Mouse (Mus musculus) embryo, embryonic 10.5 days (tissue): ENCODE data around the gene Fn3k.

Experiments used
- DNase-seq: peaks from one replicate; pipeline ENCODE4 v3.0.0-alpha.2; 2015; ENCODE audit warnings: low spot score

The Fn3k gene

DNA sequence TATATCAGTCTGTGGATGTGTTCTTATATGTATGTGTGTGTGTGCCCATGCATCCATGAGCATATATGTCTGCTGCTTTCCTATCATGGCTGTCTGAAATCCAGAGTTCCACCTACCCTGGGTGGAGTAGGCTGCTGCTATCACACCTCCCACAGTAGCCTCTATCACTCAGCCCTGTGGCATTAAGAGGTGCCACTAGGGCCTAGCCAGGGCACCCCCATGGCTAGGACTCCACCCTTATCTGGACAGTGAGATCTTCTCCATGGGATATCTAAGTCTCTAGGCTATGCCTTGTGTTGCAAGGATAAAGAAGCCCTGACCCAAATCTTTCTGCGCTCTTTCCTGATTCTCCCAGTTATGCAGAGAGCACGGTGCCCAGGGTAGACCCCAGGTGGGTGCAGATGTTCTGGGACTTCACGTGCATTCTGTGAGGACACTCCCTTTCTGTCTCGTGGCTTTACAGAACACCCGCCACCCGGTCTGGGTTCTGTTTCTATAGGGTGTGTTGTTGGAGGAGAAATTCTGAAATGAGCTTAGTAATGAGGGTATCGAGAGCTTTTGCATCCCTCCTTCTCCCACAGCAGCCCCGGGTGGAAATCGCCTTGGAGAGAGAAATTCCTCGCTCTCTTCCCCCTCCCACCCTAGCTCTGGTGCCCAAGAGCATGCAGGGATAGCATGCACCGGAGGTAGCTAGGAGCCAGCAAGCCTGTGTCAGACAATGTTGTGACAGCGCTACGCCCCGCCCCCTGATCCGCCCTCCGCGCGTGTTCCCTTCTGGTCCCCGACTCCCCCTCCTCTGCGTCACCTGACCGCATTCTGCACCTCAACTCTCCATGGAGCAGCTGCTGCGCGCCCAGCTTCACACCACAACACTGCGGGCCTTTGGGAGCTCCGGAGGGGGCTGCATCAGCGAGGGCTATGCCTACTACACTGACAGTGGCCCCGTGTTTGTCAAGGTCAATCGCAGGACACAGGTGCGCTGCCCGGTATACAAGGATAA lies at the start of gene Fn3k:
Gene Fn3k, plus strand, starts transcription at position 758 of the 1,000 bp plus-strand sequence.
- peak; percentile 80 for DNase-seq

DNA sequence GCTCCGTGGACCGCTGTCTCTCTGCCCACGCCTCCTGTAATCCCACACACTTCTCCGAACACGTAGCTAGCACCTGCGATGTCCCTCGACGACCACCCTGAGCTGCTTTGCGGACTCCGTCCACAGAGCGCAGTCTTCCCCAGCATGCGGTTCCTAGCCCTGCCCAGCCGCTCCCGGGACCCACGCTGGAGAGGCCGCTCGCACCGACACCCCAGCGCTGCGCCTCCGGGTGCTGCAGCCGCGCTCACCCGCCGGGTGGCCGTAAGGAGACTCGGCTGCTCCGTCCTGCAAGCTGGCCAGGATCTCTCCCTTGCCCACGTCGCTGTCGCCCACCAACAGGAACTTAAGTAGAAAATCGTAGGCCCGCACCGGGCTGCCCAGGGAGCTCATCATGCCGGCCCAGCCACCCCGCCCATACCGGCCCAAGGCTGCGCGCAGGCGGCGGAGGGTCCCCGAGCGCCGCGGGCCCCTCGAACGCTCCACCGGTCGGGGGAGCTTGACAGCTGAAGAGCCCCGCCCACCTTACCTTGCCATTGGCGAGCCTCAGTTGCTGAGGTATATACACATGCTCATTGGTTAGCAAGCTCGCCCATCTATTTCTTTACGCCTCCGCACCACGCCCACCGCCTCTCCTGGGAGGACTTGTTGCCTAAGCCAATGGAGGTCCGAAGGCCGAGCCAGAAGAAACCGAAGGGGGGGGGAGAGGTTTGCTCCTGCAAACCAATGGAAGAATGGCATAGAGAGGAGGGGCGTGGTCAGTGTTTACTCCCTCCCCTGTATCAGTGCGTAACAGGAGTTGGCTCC lies 46.8 kb upstream of the Fn3k start, which contains the start of gene Rab40b:
Gene Rab40b, minus strand, starts transcription at position 502 of the 804 bp plus-strand sequence.
- DNase-seq: peak; percentile 100

DNA sequence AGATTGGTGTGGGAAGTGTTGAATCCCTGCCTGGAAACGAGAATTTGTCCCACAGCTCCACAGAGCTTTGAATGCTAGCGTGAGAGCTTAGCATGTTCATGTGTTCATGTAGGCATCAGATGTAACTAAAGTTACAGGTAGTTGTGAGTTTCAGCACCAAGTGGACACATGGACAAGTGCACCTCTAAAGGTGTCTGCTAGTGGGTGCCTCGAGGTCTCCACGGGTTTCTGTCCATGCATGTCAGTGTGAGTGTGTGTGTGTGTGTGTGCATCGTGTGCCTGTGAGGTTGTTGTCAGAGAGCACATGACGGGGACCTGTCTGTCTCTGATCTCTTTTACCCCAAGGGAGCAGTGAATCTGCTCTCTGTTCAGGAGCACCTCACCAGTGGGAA lies 46.2 kb upstream of the Fn3k start:
- no peak for DNase-seq

DNA sequence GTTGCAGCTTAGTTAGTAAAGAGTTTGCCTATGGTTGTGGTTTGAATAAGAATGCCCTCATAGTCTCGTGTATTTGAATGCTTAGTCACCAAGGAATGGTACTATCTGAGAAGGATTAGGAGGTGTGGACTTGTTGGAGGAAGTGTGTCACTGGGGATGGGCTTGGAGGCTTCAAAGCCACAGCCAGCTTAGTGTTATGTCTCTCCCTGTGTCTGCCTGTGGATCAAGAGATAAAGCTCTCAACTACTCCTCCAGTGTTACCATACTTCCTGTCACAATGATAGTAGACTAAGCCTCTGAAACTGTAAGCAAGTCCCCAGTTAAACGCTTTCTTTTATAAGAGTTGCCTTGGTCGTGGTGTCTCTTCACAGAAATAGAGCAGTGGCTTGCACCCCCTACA lies 43.9 kb upstream of the Fn3k start:
- no peak for DNase-seq

DNA sequence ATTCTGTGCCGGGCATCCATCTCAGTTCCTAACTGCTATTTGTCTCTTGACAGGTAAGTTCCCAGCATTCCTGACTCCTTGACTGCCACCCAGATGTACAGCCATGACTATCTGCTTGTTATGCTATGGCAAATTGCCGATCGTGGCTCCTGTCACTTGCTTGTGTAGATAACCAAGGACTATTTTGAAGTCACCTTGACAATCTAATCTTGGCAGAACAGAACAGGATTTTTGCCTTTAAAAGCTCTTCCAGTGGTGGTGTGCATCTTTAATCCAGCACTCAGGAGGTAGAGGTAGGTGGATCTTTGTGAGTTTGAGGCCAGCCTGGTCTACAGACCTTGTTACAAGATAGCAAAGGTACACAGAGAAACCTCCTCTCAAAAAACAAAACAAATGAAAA lies 42.3 kb upstream of the Fn3k start:
- DNase-seq: no peak

DNA sequence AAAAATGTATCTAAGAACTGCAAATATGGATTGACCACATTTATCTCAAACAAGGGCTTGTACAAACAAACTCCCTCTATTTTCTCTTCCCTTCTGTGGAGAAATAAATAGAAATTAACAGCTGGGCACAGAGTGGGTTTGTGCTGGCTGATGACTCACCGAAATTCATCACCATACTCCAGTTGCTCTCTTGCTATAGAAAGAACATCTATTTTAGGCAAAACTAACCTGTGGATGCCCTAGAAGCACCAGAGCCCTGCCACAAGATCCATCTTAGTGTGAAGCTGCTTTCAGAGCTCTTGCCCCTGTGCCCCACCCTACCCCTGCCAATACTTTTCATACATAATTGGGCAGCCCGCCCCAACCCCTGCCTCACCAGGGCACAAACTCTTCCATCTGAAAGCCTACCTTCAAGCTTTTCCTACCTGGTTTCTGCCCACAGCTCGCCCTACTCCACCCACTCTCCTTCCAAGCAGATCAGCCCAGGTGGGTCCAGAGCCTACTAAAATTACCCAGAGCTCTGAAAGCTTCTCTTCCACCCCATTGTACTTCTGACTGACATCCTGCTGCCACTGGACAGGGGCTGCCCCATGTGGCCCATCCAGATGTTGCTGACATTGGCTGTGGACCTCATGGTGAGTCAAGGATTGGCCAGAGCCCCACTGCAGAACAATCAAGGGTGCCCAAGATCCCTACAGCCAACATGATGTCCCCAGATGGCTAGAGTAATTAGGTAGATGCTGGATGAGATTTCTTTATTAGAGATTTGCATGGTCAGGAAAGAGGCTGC lies 27.2 kb upstream of the Fn3k start:
- DNase-seq: no peak

DNA sequence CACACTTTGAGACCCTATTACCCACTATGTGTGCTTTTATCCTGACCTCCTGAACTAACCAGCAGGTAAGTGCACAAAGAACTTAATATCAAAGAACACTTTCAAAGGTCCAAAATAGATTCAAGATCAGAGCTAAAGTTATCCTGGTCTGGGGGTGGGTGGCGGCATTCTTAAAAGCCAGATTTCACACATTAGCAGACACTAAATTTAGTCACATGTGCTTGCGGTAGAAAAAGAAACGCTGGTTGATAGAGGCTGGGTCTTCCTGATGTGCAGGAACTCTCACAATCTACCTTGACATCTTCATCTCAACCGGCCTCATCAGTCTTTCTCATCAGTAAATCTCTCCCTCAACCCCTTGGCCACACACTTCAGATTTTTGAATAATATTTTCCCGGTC lies 20.0 kb upstream of the Fn3k start:
- no peak for DNase-seq

DNA sequence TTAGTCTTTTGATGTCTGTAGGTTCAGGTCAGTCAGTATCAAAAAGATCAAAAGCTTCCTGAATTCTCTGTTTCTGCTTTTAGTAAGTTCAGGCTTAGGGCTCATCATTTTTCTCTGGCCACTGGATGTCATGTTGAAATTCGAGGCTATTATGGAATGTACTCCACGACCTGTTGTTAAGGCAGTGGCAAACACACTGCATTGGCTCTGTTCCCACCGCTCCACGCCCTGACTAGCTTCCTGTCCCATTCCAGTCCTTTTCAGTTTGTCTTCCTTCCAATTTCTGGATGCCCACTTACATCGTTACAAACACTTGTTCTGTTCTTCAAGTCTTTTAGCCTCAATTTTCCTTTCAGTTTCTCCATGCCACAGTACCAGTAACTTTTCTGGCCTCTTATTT lies 19.4 kb upstream of the Fn3k start:
- no peak for DNase-seq

DNA sequence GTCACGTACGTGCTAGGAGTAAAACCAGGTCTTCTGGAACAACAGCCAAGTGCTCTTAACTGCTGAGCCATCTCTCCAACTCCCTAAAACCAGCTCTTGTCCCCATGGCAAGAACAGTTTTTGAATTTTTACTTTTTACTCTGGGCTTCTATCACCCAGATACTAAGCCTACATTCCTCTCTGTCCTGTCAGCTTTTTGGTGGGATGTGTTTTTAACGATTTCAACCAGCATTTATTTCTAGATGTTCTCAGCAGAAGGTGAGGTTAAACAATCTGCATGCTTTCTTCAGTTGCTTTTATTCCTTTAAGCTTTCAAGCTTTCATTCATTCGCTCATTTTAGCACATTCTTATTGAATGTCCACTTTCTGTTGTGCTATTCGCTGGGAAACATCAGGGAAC lies 16.7 kb upstream of the Fn3k start:
- DNase-seq: no peak

DNA sequence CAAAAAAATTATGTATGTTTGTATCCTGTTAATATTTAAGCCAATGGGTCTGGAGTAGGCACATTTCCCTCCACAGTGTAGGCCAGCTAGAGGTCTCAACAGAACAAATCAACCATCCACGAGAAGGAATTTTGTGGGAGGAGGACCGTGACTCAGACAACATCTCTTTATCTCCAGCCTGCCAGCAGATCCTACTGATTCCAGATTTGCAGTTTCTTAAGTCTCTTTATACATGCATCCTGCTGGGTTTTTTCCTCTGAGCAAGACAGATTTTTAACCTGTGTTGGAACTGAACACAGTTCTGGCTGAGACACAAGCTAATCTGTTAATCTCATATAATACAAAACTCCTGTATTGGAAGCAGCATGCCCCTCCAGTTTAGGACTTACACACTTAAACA lies 15.8 kb upstream of the Fn3k start:
- DNase-seq: no peak

DNA sequence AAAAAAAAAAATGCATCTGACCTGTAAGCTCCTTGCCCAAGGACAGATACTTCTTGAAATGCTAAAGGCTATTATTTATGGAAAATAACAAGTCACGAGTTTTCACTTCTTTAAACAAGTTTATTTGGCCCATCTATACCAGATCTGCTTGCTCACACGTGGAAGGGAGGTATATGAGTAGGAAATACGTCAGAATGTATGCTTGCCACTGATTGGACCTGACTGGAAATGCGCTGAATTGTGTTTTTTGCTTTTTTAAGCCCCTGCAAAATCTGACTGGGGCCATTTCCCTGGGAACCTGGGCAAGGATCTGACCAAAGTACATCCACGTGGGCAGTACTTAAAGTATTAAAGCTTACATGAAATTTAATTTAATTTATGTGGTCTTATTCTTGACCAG lies 14.3 kb upstream of the Fn3k start:
- peak; percentile 5 for DNase-seq

DNA sequence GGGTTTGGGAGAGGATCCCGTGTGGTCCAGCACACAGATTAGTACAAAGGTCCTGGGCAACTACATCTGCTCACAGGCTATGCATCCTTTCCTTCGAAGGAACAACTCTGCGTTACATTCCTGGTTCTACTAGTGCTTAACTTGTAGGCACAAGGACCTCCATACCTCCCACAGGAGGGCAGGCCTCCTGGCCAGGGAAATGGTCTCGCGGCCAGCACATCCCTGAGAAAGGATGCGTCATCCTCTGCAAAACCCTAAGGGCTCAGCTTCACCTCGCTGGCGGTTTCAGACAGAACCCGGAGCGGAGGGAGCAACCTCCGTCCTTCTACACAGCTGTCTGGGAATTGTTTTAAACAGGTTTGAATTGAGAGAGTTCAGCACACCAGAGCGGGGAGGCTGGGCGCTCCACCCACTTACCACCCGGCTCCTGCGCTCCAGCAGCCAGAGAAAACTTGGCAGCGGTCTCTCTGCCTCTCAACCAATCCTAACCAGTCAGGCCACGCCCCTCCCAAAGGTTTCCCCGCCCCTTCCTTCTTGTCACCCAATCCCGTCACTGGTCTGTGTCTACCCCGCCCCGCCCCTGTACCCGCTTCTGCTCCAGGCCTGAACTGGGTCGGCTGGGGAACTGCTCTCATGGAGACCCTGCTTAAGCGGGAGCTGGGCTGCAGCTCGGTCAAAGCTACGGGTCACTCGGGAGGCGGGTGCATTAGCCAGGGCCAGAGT lies 13.7 kb upstream of the Fn3k start, which contains the start of gene Fn3krp:
Gene Fn3krp, plus strand, starts transcription at position 572 of the 723 bp plus-strand sequence.
- peak; percentile 100 for DNase-seq

DNA sequence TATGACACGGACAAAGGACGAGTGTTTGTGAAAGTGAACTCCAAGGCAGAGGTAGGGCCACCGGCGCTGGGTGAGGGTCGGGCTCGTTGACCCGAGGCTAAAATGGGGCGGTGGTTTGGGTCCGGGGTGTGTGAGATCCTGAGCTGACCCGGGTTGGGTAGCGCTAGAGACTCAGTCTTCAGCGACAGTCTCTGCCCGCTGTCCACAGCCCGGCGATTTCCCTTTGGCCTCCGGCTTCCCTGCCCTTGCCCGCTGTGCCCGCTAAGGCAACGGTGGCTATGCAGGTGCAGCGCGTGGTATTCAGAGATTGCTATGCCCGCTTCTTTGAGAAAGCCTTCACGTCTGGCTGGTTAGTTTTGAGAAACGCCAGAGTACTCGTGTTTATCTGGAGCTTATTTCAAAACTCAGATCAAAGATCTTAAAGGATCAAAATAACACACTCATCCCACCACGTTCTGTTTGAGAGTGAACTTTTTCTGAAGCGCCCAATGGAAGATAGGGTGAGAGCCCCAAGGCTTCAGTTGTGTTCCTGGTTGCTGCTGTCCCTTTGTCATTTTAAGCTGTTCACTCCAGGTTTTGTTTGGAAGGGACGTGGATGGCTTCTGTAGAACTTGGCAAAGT lies 13.1 kb upstream of the Fn3k start:
- no peak for DNase-seq

DNA sequence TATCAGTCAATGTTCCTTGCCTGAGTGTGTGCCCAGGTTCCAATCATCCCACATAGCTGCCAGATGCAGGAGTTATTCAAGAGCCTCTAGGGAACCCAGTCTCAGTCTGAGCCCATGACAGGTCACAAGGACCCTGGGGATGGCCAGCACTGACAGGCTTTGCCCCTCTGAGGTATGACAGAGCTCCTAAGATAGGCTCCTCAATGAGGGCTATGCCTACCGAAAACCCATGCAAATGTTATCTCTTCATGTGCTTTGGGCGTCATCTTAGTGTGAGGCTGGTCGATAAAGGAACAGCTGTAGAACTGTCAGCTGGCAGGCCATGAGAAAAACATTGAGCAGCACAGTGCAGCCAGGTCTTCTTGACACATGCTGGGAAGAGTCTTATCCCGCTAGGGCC lies 1.3 kb upstream of the Fn3k start:
- no peak for DNase-seq

DNA sequence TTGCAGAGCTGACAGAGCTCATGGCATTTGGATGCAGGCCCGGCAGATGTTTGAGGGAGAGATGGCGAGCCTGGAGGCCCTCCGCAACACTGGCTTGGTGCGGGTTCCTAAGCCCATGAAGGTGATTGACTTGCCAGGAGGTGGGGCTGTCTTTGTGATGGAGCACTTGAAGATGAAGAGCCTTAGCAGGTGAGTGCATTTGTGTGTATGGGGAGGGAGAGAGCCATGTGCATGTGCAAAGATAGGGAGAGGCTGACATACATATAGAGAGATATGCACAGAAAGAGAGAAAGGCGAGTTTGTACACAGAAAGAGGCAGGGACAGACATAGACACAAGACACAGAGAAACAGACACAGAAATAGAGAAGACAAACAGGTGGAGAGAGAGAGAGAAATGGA lies 2.5 kb downstream of the Fn3k start:
- DNase-seq: no peak

DNA sequence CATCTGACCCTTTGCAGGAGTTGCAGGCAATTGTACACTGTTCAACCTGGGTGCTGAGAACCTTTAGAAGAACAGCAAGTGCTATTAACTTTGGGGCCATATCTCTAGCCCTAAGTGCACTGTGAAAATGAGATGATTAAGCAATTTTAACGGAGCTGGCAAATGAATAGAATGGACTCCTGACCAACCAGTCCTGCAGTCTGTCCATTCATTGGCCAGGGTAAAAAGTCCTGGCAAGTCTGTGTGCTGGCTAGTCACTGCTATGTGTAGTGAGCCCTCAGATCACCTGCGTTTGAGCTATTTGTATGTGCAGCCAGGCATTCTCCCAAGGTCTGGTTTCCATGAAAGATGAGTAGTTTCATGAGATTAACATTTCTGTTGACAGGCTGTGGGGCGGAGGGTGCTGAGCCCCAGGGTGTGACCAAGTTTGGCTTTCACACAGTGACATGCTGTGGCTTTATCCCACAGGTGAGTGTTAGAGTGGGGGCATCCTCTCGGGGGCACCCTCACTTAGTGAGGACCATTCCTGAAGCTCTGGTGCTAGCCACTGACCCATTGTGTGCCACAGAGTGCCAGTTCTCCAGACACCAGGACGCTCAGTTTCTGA lies 5.1 kb downstream of the Fn3k start:
- no peak for DNase-seq

DNA sequence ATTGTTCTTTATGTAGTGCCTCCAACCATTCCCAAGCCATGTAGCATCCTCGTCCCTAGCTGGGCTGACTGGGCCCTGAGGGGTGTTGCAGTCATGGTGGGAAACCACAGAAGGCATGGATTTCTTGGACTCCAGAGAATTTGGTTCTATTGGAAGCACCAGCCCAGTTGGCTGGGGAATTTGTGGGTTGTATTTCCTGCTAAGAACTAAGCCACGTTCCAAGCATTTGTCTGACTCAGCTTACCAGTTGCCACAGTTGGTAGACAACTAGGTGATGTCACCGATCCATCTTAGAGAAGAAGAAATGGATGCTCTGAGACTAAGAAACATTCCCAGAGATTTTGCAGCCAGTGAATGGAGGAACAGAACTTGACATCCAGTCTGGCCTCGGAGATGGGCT lies 6.9 kb downstream of the Fn3k start:
- DNase-seq: no peak

DNA sequence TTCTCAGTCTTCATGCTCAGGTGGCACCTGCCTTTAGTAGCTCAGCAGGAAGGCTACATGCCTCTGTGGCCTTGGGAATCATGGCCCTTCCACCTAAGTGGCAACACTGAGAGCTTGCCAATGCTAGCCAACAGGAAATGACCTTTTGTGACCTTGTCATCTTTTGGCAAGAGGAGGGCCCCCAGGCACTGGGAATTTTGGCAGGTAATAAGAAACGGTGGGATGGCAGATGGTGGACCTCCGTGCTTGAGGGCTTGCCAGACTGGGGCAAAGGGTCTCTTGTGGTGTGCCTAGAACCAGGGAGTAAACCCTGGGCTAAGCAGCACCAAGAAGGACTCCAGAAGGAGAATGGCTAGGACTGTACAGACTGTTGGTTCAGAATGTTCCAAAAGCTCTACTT lies 7.4 kb downstream of the Fn3k start:
- no peak for DNase-seq

DNA sequence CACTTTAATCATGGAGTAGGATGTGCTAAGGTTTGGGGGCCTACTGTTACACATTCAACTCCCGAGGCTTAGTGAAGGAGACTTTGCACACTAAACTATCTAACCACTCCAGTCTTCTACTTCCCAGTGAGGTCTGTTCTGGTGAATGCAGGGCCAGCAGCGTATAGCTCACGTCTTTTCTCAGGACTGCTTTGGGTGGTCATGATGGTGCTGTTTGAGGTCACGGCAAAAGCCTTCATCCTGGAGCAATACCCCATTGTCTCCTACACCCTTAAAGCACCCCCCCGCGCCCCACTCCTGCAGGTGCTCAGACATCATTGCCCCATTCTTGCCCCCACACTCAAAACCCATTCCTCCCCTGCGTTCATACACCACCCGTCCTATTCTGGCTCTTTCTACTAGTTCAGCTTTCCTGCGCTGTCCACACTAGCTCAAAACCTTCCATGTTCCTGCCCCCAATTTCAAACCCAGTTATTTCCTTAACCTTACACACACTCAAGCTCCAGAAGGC lies 16.6 kb downstream of the Fn3k start:
- no peak for DNase-seq
